Comparison of ENCODE assay signal across 8 mouse cellular contexts in genomic region chr6:93757353-93758087, GRCm38 (mm10).
A peak's percentile ranks its signal among the peaks of the same experiment; 100 is the strongest.
DNase-seq lines count a peak whose midpoint lies in the region; ATAC-seq lines count a peak whose summit lies in the region.

No protein-coding gene starts in this region.

- peak overlapping the region; percentile 35 for H3K27ac ChIP-seq in forebrain, embryonic 15.5 days (replicated peaks)
- H3K27ac ChIP-seq in liver, embryonic 13.5 days: no peak overlapping the region
- H3K27ac ChIP-seq in neural tube, embryonic 14.5 days (ENCODE audit: low read depth, low read length): peak overlapping the region; percentile 49; the same call in 1 of the 2 replicates

- 34% methylated on average over 11 of the region's 11 CpGs for WGBS in forebrain, embryonic 15.5 days
- WGBS in liver, embryonic 13.5 days (ENCODE audit: insufficient replicate concordance): 27% methylated on average over 11 of the region's 11 CpGs
- 31% methylated on average over 11 of the region's 11 CpGs for WGBS in neural tube, embryonic 14.5 days

- intact Hi-C loops in heart, postnatal 10 days (cut with DNase I): loop anchor here (1.0 to 10.0 kb wide), 6 partner anchors 100 to 710 kb away; no protein-coding TSS in a partner anchor

- no peaks in the 10 kb centered on the region for H3K27me3 ChIP-seq in forebrain, embryonic 15.5 days
- H3K27me3 ChIP-seq in liver, embryonic 13.5 days: no peaks in the 10 kb centered on the region
- H3K27me3 ChIP-seq in neural tube, embryonic 14.5 days (ENCODE audit: control insufficient read depth, insufficient read depth, low read length): no peaks in the 10 kb centered on the region

- peaks cover 20% of the 10 kb centered on the region for H3K36me3 ChIP-seq in forebrain, embryonic 15.5 days
- no peaks in the 10 kb centered on the region for H3K36me3 ChIP-seq in liver, embryonic 13.5 days
- no peaks in the 10 kb centered on the region for H3K36me3 ChIP-seq in neural tube, embryonic 14.5 days (ENCODE audit: control insufficient read depth, insufficient read depth, low read length)

- peak; percentile 97 for ATAC-seq in forebrain, embryonic 15.5 days (replicated peaks)
- ATAC-seq in liver, embryonic 13.5 days (ENCODE audit: low read depth): peak; percentile 66
- peak; percentile 97 for ATAC-seq in neural tube, embryonic 14.5 days (ENCODE audit: low read depth)

- no peak overlapping the region; the same call in 1 of the 2 replicates for H3K9ac ChIP-seq in forebrain, embryonic 15.5 days (replicated peaks)
- no peak overlapping the region for H3K9ac ChIP-seq in liver, embryonic 13.5 days
- no peak overlapping the region for H3K9ac ChIP-seq in neural tube, embryonic 14.5 days (replicated peaks; ENCODE audit: low read depth, low read length)

- no peak overlapping the region for H3K4me2 ChIP-seq in forebrain, embryonic 15.5 days (replicated peaks)
- no peak overlapping the region for H3K4me2 ChIP-seq in liver, embryonic 13.5 days
- H3K4me2 ChIP-seq in neural tube, embryonic 14.5 days (ENCODE audit: low read depth, low read length): no peak overlapping the region

- peak; percentile 96 for DNase-seq in ES-CJ7 (ENCODE audit: low read depth, low spot score)
- peak; percentile 62 for DNase-seq in cerebellum, adult 11 months
- DNase-seq in heart, postnatal 10 days: peak; percentile 87 to 90
- peak; percentile 87 to 92 for DNase-seq in kidney, postnatal 4 days
- peak; percentile 11 for DNase-seq in liver, embryonic 13.5 days
- DNase-seq in thymus, postnatal 10 days (ENCODE audit: low spot score in 2 of 2): peak; percentile 6 to 35

- H3K4me1 ChIP-seq in forebrain, embryonic 15.5 days: peaks cover 5% of the 10 kb centered on the region
- H3K4me1 ChIP-seq in liver, embryonic 13.5 days (replicated peaks): peaks cover 6% of the 10 kb centered on the region; the same call in 1 of the 2 replicates
- 0 out of 2 replicates have a peak, but pooled peaks cover 4% of the 10 kb centered on the region for H3K4me1 ChIP-seq in neural tube, embryonic 14.5 days (ENCODE audit: control insufficient read depth, insufficient read depth, low read length)

- no peaks in the 10 kb centered on the region for H3K9me3 ChIP-seq in forebrain, embryonic 15.5 days
- H3K9me3 ChIP-seq in liver, embryonic 13.5 days (replicated peaks): no peaks in the 10 kb centered on the region
- no peaks in the 10 kb centered on the region for H3K9me3 ChIP-seq in neural tube, embryonic 14.5 days (ENCODE audit: control insufficient read depth, low read length)

- no peak overlapping the region for H3K4me3 ChIP-seq in forebrain, embryonic 15.5 days
- no peak overlapping the region for H3K4me3 ChIP-seq in liver, embryonic 13.5 days (replicated peaks)
- no peak overlapping the region for H3K4me3 ChIP-seq in neural tube, embryonic 14.5 days (ENCODE audit: low read depth, low read length)

Comparison
In these comparisons a context has a peak if more than half of its experiments do, and no peak if none do; other contexts are left out.
1. DNase-seq: peak in every context shown above with its lines; median percentile 96 in ES-CJ7; 90 in kidney, postnatal 4 days; 88 in heart, postnatal 10 days; 62 in cerebellum, adult 11 months; 20 in thymus, postnatal 10 days; 11 in liver, embryonic 13.5 days.